Mouse (Mus musculus) midbrain, embryonic 11.5 days (tissue): ENCODE results near the gene Fbxl8. TPM values are rescaled to one million over a fixed set of nuclear protein-coding genes. Genes with fewer than 3 reads are reported as not detected.

ENCODE experiments used
- ATAC-seq: fragments of 200-750 bp; cut with Nextera tagmentation; 2 replicates; pipeline ENCODE4 v1.8.0; 2017; ENCODE audit warnings: moderate TSS enrichment, moderate library complexity; ENCODE audit not compliant: low FRiP score
- DNase-seq: peaks from one replicate; pipeline ENCODE4 v3.0.0; 2015; ENCODE audit warnings: low spot score; ENCODE audit errors: missing footprints
- H3K27ac ChIP-seq: fragments of 300-500 bp; sonication (generic); 2 replicates; pipeline ENCODE4 v1.5.1; 2014; ENCODE audit warnings: low read depth, low read length
- H3K27me3 ChIP-seq: fragments of 300-500 bp; sonication (generic); 2 replicates; pipeline ENCODE4 v1.6.1; 2014; ENCODE audit warnings: mild to moderate bottlenecking, low read length, moderate library complexity, mixed read lengths; ENCODE audit not compliant: control insufficient read depth, insufficient read depth
- H3K36me3 ChIP-seq: fragments of 300-500 bp; sonication (generic); 2 replicates; pipeline ENCODE4 v1.6.1; 2014; ENCODE audit warnings: mild to moderate bottlenecking, low read length, moderate library complexity, mixed read lengths; ENCODE audit not compliant: control insufficient read depth, insufficient read depth
- H3K4me1 ChIP-seq: fragments of 300-500 bp; sonication (generic); 2 replicates; pipeline ENCODE4 v1.6.1; 2014; ENCODE audit warnings: low read length; ENCODE audit not compliant: control insufficient read depth, insufficient read depth
- H3K4me2 ChIP-seq: fragments of 300-500 bp; sonication (generic); 2 replicates; pipeline ENCODE4 v1.6.1; 2014; ENCODE audit warnings: mild to moderate bottlenecking, moderate library complexity
- H3K4me3 ChIP-seq: fragments of 300-500 bp; sonication (generic); 2 replicates; pipeline ENCODE4 v1.5.1; 2014; ENCODE audit warnings: low read depth, low read length
- H3K9ac ChIP-seq: fragments of 300-500 bp; sonication (generic); 2 replicates; pipeline ENCODE4 v1.6.1; 2014; ENCODE audit warnings: low read length
- H3K9me3 ChIP-seq: fragments of 300-500 bp; sonication (generic); 2 replicates; pipeline ENCODE4 v1.6.1; 2016; ENCODE audit warnings: low read length; ENCODE audit not compliant: control insufficient read depth
- WGBS: fragments of 180-500 bp; shearing (Covaris S2); extraction: QIAGEN DNeasy Blood & Tissue Kit; methylation state at CpG from one replicate; pipeline ENCODE4 v1.1.7; 2014; 5-methylcytosine and 5-hydroxymethylcytosine counted together
- polyA plus RNA-seq: library from polyadenylated mRNA; unstranded; fragments of >200 nt; fragmentation: Nextera tagmentation; extraction: Ambion mirVana; gene quantifications from 2 replicates; pipeline ENCODE4 v1.2.1, GENCODE M21; 2014

Gene Fbxl8
- polyA plus RNA-seq, 1 experiment from 2014 or later = 1.5 TPM

GRCm38 (mm10) chr8:105295256-105295655 lies 30.8 kb downstream of the Fbxl8 start:
- ATAC-seq (no peak), DNase-seq (no peak)
- WGBS = 75% methylated on average over 11 of the region's 11 CpGs
- Histone ChIP-seq H3K27me3 (peaks cover 8% of the 10 kb centered on the region), H3K4me2 (no peak overlapping the region), H3K27ac (no peak overlapping the region), H3K9me3 (no peaks in the 10 kb centered on the region), H3K36me3 (peaks cover 7% of the 10 kb centered on the region; the same call in 1 of the 2 replicates), H3K4me1 (peaks cover 15% of the 10 kb centered on the region), H3K4me3 (no peak overlapping the region), H3K9ac (peak overlapping the region; percentile 12; the same call in 1 of the 2 replicates)

GRCm38 (mm10) chr8:105295895-105296573 lies 31.6 kb downstream of the Fbxl8 start, which contains the start of gene Exoc3l:
TSS of gene Exoc3l (minus strand) at chr8:105296101.
- Histone ChIP-seq H3K4me3 (peak within 1 kb of the TSS; percentile 99; the same call in 1 of the 2 replicates), H3K4me2 (peak within 1 kb of the TSS; percentile 94), H3K27ac (no peak within 1 kb of the TSS), H3K9ac (peak within 1 kb of the TSS; percentile 31), H3K9me3 (no peaks in the 10 kb centered on the region), H3K4me1 (peaks cover 11% of the 10 kb centered on the region), H3K27me3 (peaks cover 2% of the 10 kb centered on the region; the same call in 1 of the 2 replicates), H3K36me3 (peaks cover 10% of the 10 kb centered on the region)
- DNase-seq = no peak
- WGBS = 68% methylated on average over 11 of the region's 11 CpGs
- ATAC-seq = no peak

GRCm38 (mm10) chr8:105297511-105298192 lies 33.2 kb downstream of the Fbxl8 start, which contains the start of gene E2f4:
TSS of gene E2f4 (plus strand) at chr8:105297663.
- H3K9ac ChIP-seq = peak within 1 kb of the TSS; percentile 95
- H3K27me3 ChIP-seq = no peaks in the 10 kb centered on the region
- WGBS = under 1% methylated on average over 48 of the region's 58 CpGs
- peak within 1 kb of the TSS; percentile 94 for H3K4me2 ChIP-seq
- peaks cover 11% of the 10 kb centered on the region for H3K4me1 ChIP-seq
- peak; percentile 98 for DNase-seq
- H3K36me3 ChIP-seq = peaks cover 22% of the 10 kb centered on the region
- H3K27ac ChIP-seq = peak within 1 kb of the TSS; percentile 44; the same call in 1 of the 2 replicates
- peak within 1 kb of the TSS; percentile 99 for H3K4me3 ChIP-seq
- peak; percentile 91 for ATAC-seq
- no peaks in the 10 kb centered on the region for H3K9me3 ChIP-seq

- Histone ChIP-seq H3K36me3 (peaks cover 22% of the 10 kb centered on the region), H3K4me2 (peak overlapping the region; percentile 94), H3K9me3 (no peaks in the 10 kb centered on the region), H3K4me1 (peaks cover 11% of the 10 kb centered on the region), H3K27ac (no peak overlapping the region), H3K4me3 (peak overlapping the region; percentile 99), H3K27me3 (no peaks in the 10 kb centered on the region), H3K9ac (peak overlapping the region; percentile 95)
- DNase-seq = peak; percentile 72
- ATAC-seq = no peak
- WGBS = 67% methylated on average over 18 of the region's 18 CpGs
Measured at GRCm38 (mm10) chr8:105298351-105299252, 34.2 kb downstream of the Fbxl8 start.

- ATAC-seq = no peak
- peak; percentile 28 for DNase-seq
- Histone ChIP-seq H3K27ac (no peak overlapping the region), H3K4me1 (peaks cover 11% of the 10 kb centered on the region), H3K36me3 (peaks cover 22% of the 10 kb centered on the region), H3K27me3 (no peaks in the 10 kb centered on the region), H3K4me3 (no peak overlapping the region), H3K9ac (no peak overlapping the region), H3K9me3 (no peaks in the 10 kb centered on the region), H3K4me2 (no peak overlapping the region)
- WGBS = 92% methylated on average over 8 of the region's 8 CpGs
Measured at GRCm38 (mm10) chr8:105299962-105300361, 35.5 kb downstream of the Fbxl8 start.

GRCm38 (mm10) chr8:105303396-105303795 lies 38.9 kb downstream of the Fbxl8 start:
- Histone ChIP-seq H3K4me1 (peaks cover 15% of the 10 kb centered on the region), H3K27me3 (no peaks in the 10 kb centered on the region), H3K4me2 (no peak overlapping the region), H3K9ac (no peak overlapping the region), H3K4me3 (no peak overlapping the region), H3K9me3 (no peaks in the 10 kb centered on the region), H3K36me3 (peaks cover 30% of the 10 kb centered on the region), H3K27ac (no peak overlapping the region)
- ATAC-seq (no peak), DNase-seq (no peak)
- 85% methylated on average over 8 of the region's 8 CpGs for WGBS

- no peak overlapping the region for H3K4me3 ChIP-seq
- H3K27ac ChIP-seq = no peak overlapping the region
- 90% methylated on average over 9 of the region's 9 CpGs for WGBS
- DNase-seq = no peak
- H3K9me3 ChIP-seq = no peaks in the 10 kb centered on the region
- ATAC-seq = no peak
- peaks cover 10% of the 10 kb centered on the region for H3K4me1 ChIP-seq
- H3K36me3 ChIP-seq = peaks cover 28% of the 10 kb centered on the region
- H3K27me3 ChIP-seq = no peaks in the 10 kb centered on the region
- no peak overlapping the region for H3K9ac ChIP-seq
- H3K4me2 ChIP-seq = no peak overlapping the region
Measured at GRCm38 (mm10) chr8:105303874-105304273, 39.4 kb downstream of the Fbxl8 start.

GRCm38 (mm10) chr8:105304325-105305210 lies 40.1 kb downstream of the Fbxl8 start:
- no peak overlapping the region for H3K4me2 ChIP-seq
- 84% methylated on average over 9 of the region's 9 CpGs for WGBS
- peaks cover 28% of the 10 kb centered on the region for H3K36me3 ChIP-seq
- peak; percentile 82 for DNase-seq
- no peak overlapping the region for H3K4me3 ChIP-seq
- H3K4me1 ChIP-seq = peaks cover 8% of the 10 kb centered on the region
- H3K27me3 ChIP-seq = no peaks in the 10 kb centered on the region
- ATAC-seq = no peak
- no peak overlapping the region for H3K27ac ChIP-seq
- no peaks in the 10 kb centered on the region for H3K9me3 ChIP-seq
- H3K9ac ChIP-seq = no peak overlapping the region
